Mouse (Mus musculus): ENCODE measurements around the gene Speer4d.
"Not testable (repeated sequence)": the region's sequence is repeated elsewhere in the genome, so short reads cannot be mapped to it uniquely, and the experiment has no call there.

- not testable (repeated sequence) for TF ChIP-seq CTCF, EP300 (IDR thresholded peaks at IDR 0.05; ENCODE audit: low read depth)
Observed at GRCm38 (mm10) chr5:15670789-15671188, 51.9 kb downstream of the Speer4d start.
